Mouse (Mus musculus) effector memory CD4-positive, alpha-beta T cell, adult 7 months (primary cell): ENCODE measurements around the gene Vmn2r104. TPM values are rescaled to one million over a fixed set of nuclear protein-coding genes. Genes with fewer than 3 reads are reported as not detected.

Experiments
- polyA plus RNA-seq: library from polyadenylated mRNA; unstranded; fragments of 100-300 nt; shearing (Covaris generic); gene quantifications from one replicate; pipeline ENCODE4 v1.2.1, GENCODE M21; 2017

Vmn2r104 gene
- polyA plus RNA-seq, result 0.13 TPM

GRCm38 (mm10) chr17:20048236-20048635, at the start of gene Vmn2r104:
TSS of gene Vmn2r104 (minus strand) at chr17:20048336.

Other genes with a start within 250 kb of the Vmn2r104 start
- gene Fpr-rs7, start 65.9 kb upstream of the Vmn2r104 start, polyA plus RNA-seq, result not detected
- not detected for gene Fpr-rs6, start 134.8 kb upstream of the Vmn2r104 start, polyA plus RNA-seq
- gene Vmn2r105, start 186.7 kb upstream of the Vmn2r104 start, polyA plus RNA-seq, result not detected
- not detected for gene Vmn2r106, start 237.2 kb upstream of the Vmn2r104 start, polyA plus RNA-seq